Mouse (Mus musculus) ES-Bruce4 (cell line): ENCODE measurements around the gene Magi1. TPM values are rescaled to one million over a fixed set of nuclear protein-coding genes. Genes with fewer than 3 reads are reported as not detected.

Experiments
- H3K27ac ChIP-seq: 2 replicates; pipeline ENCODE4 v1.5.1; 2012; ENCODE audit warnings: low read length, inconsistent platforms; ENCODE audit not compliant: insufficient read depth
- H3K27me3 ChIP-seq: 2 replicates; pipeline ENCODE4 v1.6.1; 2012; ENCODE audit warnings: mild to moderate bottlenecking, low read length, inconsistent platforms; ENCODE audit not compliant: control insufficient read depth, poor library complexity, insufficient read depth, severe bottlenecking
- H3K36me3 ChIP-seq: 2 replicates; pipeline ENCODE4 v1.6.1; 2012; ENCODE audit warnings: inconsistent platforms, mild to moderate bottlenecking, low read length, moderate library complexity; ENCODE audit not compliant: control insufficient read depth, poor library complexity, insufficient read depth, severe bottlenecking
- H3K4me1 ChIP-seq: one replicate; pipeline ENCODE4 v1.8.1; 2011; ENCODE audit warnings: low read length; ENCODE audit not compliant: control insufficient read depth, insufficient read depth
- H3K4me3 ChIP-seq: 2 replicates; pipeline ENCODE4 v1.5.1; 2011; ENCODE audit warnings: low read depth, mild to moderate bottlenecking, low read length
- H3K9ac ChIP-seq: 2 replicates; pipeline ENCODE4 v1.6.1; 2012; ENCODE audit warnings: low read depth, mild to moderate bottlenecking, inconsistent platforms; ENCODE audit not compliant: poor library complexity, severe bottlenecking
- H3K9me3 ChIP-seq: replicated peaks from 2 replicates; pipeline ENCODE4 v1.6.1; 2012; ENCODE audit warnings: mild to moderate bottlenecking, low read length, inconsistent platforms; ENCODE audit not compliant: control insufficient read depth, poor library complexity, insufficient read depth, severe bottlenecking
- CTCF ChIP-seq: IDR thresholded peaks from one replicate; pipeline ENCODE4 v1.8.1; 2011; ENCODE audit warnings: low read depth, low read length
- EP300 ChIP-seq: IDR thresholded peaks from 2 replicates; pipeline ENCODE4 v1.6.1; 2011; ENCODE audit warnings: low read depth, low read length; ENCODE audit not compliant: insufficient read depth
- POLR2A ChIP-seq: IDR thresholded peaks from one replicate; pipeline ENCODE4 v1.8.1; 2011; ENCODE audit warnings: low read length; ENCODE audit not compliant: insufficient read depth
- polyA plus RNA-seq: library from polyadenylated mRNA; stranded (reverse); fragments of >200 nt; gene quantifications from 2 replicates; pipeline ENCODE4 v1.2.4, GENCODE M21; 2011; ENCODE audit warnings: low read depth; ENCODE audit not compliant: missing spikeins, insufficient read depth, insufficient read length

Gene Magi1
- polyA plus RNA-seq, 1 experiment = 22.4 TPM

- Histone ChIP-seq H3K4me3 (no peak overlapping the region), H3K27ac (no peak overlapping the region), H3K27me3 (no peaks in the 10 kb centered on the region), H3K9me3 (no peaks in the 10 kb centered on the region), H3K36me3 (no peaks in the 10 kb centered on the region), H3K9ac (no peak overlapping the region), H3K4me1 (peaks cover 5% of the 10 kb centered on the region)
- no peak for TF ChIP-seq POLR2A
- peak; percentile 49; the same call in 1 of the 2 replicates for TF ChIP-seq EP300
- TF ChIP-seq CTCF = no peak
Observed at GRCm38 (mm10) chr6:94205926-94206325, 77.8 kb downstream of the Magi1 start.

DNA sequence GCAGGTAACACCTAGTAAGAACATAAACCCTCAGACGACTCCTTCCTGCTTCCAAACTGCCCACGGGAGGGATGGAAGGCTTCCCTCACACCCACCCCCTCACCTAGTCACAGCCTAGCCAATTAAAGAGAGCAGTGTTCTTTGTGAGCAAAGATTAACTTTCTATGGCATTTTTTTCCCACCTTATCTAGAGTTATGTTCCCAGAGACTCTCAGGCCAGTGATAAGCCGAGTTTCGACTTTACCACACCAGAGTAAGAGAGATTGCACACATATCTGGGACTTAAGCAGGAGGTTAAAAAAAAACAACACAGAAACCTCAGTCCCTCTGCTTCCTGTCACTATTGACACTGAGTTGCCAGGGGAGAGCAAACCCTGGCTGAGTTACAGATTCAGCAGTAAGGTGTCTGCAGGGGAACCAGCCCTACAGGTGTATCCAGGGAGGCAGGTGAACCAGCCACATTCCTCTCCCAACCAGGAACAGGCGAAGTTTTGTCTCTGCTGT is 80.0 kb downstream of the Magi1 start:
- Histone ChIP-seq H3K4me1 (peaks cover 5% of the 10 kb centered on the region), H3K27ac (no peak overlapping the region), H3K9ac (no peak overlapping the region), H3K36me3 (no peaks in the 10 kb centered on the region), H3K27me3 (no peaks in the 10 kb centered on the region), H3K9me3 (no peaks in the 10 kb centered on the region), H3K4me3 (no peak overlapping the region)
- no peak for TF ChIP-seq POLR2A

- Histone ChIP-seq H3K36me3 (no peaks in the 10 kb centered on the region), H3K9me3 (no peaks in the 10 kb centered on the region), H3K27me3 (no peaks in the 10 kb centered on the region), H3K9ac (no peak overlapping the region), H3K27ac (no peak overlapping the region), H3K4me3 (no peak overlapping the region), H3K4me1 (peaks cover 5% of the 10 kb centered on the region)
- TF ChIP-seq POLR2A = no peak
- no peak for TF ChIP-seq CTCF
Observed at GRCm38 (mm10) chr6:94201940-94202339, 81.8 kb downstream of the Magi1 start.

- TF ChIP-seq POLR2A (no peak), CTCF (no peak), EP300 (no peak)
- Histone ChIP-seq H3K27ac (no peak overlapping the region), H3K36me3 (no peaks in the 10 kb centered on the region), H3K27me3 (no peaks in the 10 kb centered on the region), H3K9me3 (no peaks in the 10 kb centered on the region), H3K4me3 (no peak overlapping the region), H3K4me1 (peaks cover 5% of the 10 kb centered on the region), H3K9ac (no peak overlapping the region)
Observed at GRCm38 (mm10) chr6:94200910-94201309, 82.8 kb downstream of the Magi1 start.

DNA sequence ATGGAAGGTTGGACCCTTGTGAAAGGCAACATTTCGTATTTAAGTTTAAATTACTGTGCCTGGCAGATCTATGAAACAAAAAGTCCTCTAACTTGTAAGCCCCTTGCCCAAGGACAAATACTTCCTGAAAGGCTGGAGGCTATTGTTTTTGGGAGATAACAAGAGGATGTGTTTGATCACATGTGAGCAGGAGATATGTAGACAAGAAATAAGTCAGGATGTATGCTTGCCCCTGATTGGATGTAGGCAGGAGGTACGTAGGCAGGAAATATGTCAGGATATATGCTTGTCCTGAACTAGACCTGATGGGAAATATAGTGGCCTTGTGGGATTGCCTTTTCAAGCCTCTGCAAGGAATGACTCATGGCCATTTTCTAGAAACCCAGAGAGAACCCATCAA is 84.0 kb downstream of the Magi1 start:
- Histone ChIP-seq H3K27ac (no peak overlapping the region), H3K4me3 (no peak overlapping the region), H3K4me1 (peaks cover 5% of the 10 kb centered on the region), H3K9ac (no peak overlapping the region), H3K9me3 (no peaks in the 10 kb centered on the region), H3K27me3 (no peaks in the 10 kb centered on the region), H3K36me3 (no peaks in the 10 kb centered on the region)
- TF ChIP-seq EP300 (no peak), CTCF (no peak), POLR2A (no peak)

GRCm38 (mm10) chr6:94197831-94198230 is 85.9 kb downstream of the Magi1 start:
- Histone ChIP-seq H3K4me1 (no peaks in the 10 kb centered on the region), H3K4me3 (no peak overlapping the region), H3K9ac (no peak overlapping the region), H3K27ac (no peak overlapping the region), H3K27me3 (no peaks in the 10 kb centered on the region), H3K9me3 (no peaks in the 10 kb centered on the region), H3K36me3 (no peaks in the 10 kb centered on the region)
- TF ChIP-seq POLR2A (no peak), EP300 (no peak), CTCF (no peak)
